Mouse (Mus musculus): ENCODE measurements around the gene Trim25.
"Not testable (repeated sequence)": the region's sequence is repeated elsewhere in the genome, so short reads cannot be mapped to it uniquely, and the experiment has no call there.

Gene Trim25

GRCm38 (mm10) chr11:89025603-89026002 lies 26.4 kb downstream of the Trim25 start:
- no peak for DNase-seq

GRCm38 (mm10) chr11:89026117-89026516 lies 26.9 kb downstream of the Trim25 start:
- no peak for DNase-seq

- DNase-seq = no peak
Measured at GRCm38 (mm10) chr11:89027955-89028361, 28.8 kb downstream of the Trim25 start.

- DNase-seq = no peak
Measured at GRCm38 (mm10) chr11:89028871-89029405, 29.8 kb downstream of the Trim25 start.

- DNase-seq = no peak
Measured at GRCm38 (mm10) chr11:89030552-89030951, 31.4 kb downstream of the Trim25 start.

GRCm38 (mm10) chr11:89031189-89031588 lies 32.0 kb downstream of the Trim25 start:
- DNase-seq = no peak

- DNase-seq = no peak
Measured at GRCm38 (mm10) chr11:89034592-89034991, 35.4 kb downstream of the Trim25 start.

- no peak for DNase-seq
Measured at GRCm38 (mm10) chr11:89035552-89035951, 36.4 kb downstream of the Trim25 start.

- no peak for DNase-seq
Measured at GRCm38 (mm10) chr11:89038496-89038895, 39.3 kb downstream of the Trim25 start.

- peak; percentile 35 for DNase-seq
Measured at GRCm38 (mm10) chr11:89039325-89039724, 40.1 kb downstream of the Trim25 start.

GRCm38 (mm10) chr11:89041073-89041472 lies 41.9 kb downstream of the Trim25 start:
- DNase-seq = not testable (repeated sequence)

- no peak for DNase-seq
Measured at GRCm38 (mm10) chr11:89043046-89043445, 43.9 kb downstream of the Trim25 start.

- DNase-seq = not testable (repeated sequence)
Measured at GRCm38 (mm10) chr11:89045501-89045900, 46.3 kb downstream of the Trim25 start.

- no peak for DNase-seq
Measured at GRCm38 (mm10) chr11:89046021-89046420, 46.8 kb downstream of the Trim25 start.

- no peak for DNase-seq
Measured at GRCm38 (mm10) chr11:89051767-89052166, 52.6 kb downstream of the Trim25 start.

GRCm38 (mm10) chr11:89055931-89056690 lies 56.9 kb downstream of the Trim25 start:
- no peak for DNase-seq

GRCm38 (mm10) chr11:89058515-89059270 lies 59.5 kb downstream of the Trim25 start:
- no peak for DNase-seq

GRCm38 (mm10) chr11:89059919-89060422 lies 60.8 kb downstream of the Trim25 start:
- peak; percentile 49 for DNase-seq

GRCm38 (mm10) chr11:89060423-89061089 lies 61.4 kb downstream of the Trim25 start:
- peak; percentile 96 for DNase-seq

GRCm38 (mm10) chr11:89061362-89061761 lies 62.2 kb downstream of the Trim25 start:
- DNase-seq = no peak

- no peak for DNase-seq
Measured at GRCm38 (mm10) chr11:89064312-89064711, 65.1 kb downstream of the Trim25 start.

- DNase-seq = no peak
Measured at GRCm38 (mm10) chr11:89065297-89065696, 66.1 kb downstream of the Trim25 start.

- DNase-seq = no peak
Measured at GRCm38 (mm10) chr11:89066126-89066525, 67.0 kb downstream of the Trim25 start.

All from right cerebral cortex, adult 18-20 months (tissue).